Mouse (Mus musculus) thymus, adult 2 months (tissue): Measurements from ENCODE around the gene Olfr288. TPM values are rescaled to one million over a fixed set of nuclear protein-coding genes. Genes with fewer than 3 reads are reported as not detected.
A peak's percentile ranks its signal among the peaks of the same experiment; 100 is the strongest.

ENCODE experiments used
- DNase-seq: peaks from one replicate; pipeline ENCODE4 v3.0.0; 2021
- H3K27ac ChIP-seq: fragments of 200-500 bp; 2 replicates; pipeline ENCODE4 v1.5.1; 2012; ENCODE audit warnings: low read length, control low read depth; ENCODE audit not compliant: control insufficient read depth, insufficient read depth
- H3K27me3 ChIP-seq: fragments of 200-500 bp; 2 replicates; pipeline ENCODE4 v1.6.1; 2012; ENCODE audit warnings: mild to moderate bottlenecking, low read length, moderate library complexity, mixed read lengths; ENCODE audit not compliant: control insufficient read depth, insufficient read depth
- H3K36me3 ChIP-seq: fragments of 200-500 bp; 2 replicates; pipeline ENCODE4 v1.6.1; 2012; ENCODE audit warnings: mild to moderate bottlenecking, low read length, moderate library complexity; ENCODE audit not compliant: control insufficient read depth, insufficient read depth
- H3K4me1 ChIP-seq: fragments of 200-500 bp; replicated peaks from 2 replicates; pipeline ENCODE4 v1.6.1; 2012; ENCODE audit warnings: low read length; ENCODE audit not compliant: control insufficient read depth, insufficient read depth
- H3K4me3 ChIP-seq: fragments of 200-500 bp; 2 replicates; pipeline ENCODE4 v1.5.1; 2012; ENCODE audit warnings: mild to moderate bottlenecking, low read length, control low read depth, moderate library complexity; ENCODE audit not compliant: control insufficient read depth, insufficient read depth
- CTCF ChIP-seq: fragments of 200-500 bp; IDR thresholded peaks from 2 replicates; pipeline ENCODE4 v1.5.1; 2012; ENCODE audit warnings: mild to moderate bottlenecking, control low read depth, low read length, moderate library complexity, borderline replicate concordance; ENCODE audit not compliant: control insufficient read depth, poor library complexity, insufficient read depth; ENCODE audit errors: extremely low read depth
- POLR2A ChIP-seq: fragments of 200-500 bp; IDR thresholded peaks from 2 replicates; pipeline ENCODE4 v1.6.1; 2012; ENCODE audit warnings: mild to moderate bottlenecking, low read length, control low read depth, moderate library complexity; ENCODE audit not compliant: control insufficient read depth, poor library complexity, insufficient read depth; ENCODE audit errors: extremely low read depth
- WGBS: fragments of 180-500 bp; shearing (Covaris S2); methylation state at CpG from one replicate; pipeline ENCODE4 v1.1.7; 2018; 5-methylcytosine and 5-hydroxymethylcytosine counted together
- polyA plus RNA-seq: library from polyadenylated mRNA; depleted of rRNA; stranded (reverse); fragments of >200 nt; gene quantifications from 2 replicates; pipeline ENCODE4 v1.2.3, GENCODE M21; 2012

The Olfr288 gene
- polyA plus RNA-seq, 1 experiment = not detected

DNA sequence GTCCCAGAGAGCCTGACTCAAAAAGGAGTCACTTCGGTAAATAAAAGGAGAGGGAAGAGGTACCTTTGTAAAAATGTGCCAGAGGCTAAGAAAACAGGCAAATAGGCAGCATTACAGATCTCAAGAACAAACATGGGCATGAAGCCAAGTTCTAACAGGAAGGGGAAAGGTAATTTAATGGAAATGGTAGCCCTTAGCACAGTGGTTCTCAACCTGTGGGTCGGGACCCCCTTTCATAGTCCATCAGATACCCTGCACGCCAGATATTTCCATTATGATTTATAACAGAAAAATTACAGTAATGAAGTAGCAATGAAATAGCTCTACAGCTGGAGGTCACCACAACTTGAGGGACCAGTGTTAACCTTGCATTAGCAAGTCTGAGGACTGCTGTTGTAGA is 18.0 kb downstream of the Olfr288 start:
- Histone ChIP-seq H3K27ac (no peak overlapping the region), H3K4me3 (no peak overlapping the region), H3K27me3 (peaks cover 8% of the 10 kb centered on the region), H3K4me1 (peaks cover 5% of the 10 kb centered on the region; the same call in 1 of the 2 replicates), H3K36me3 (no peaks in the 10 kb centered on the region)
- DNase-seq = no peak
- 79% methylated on average over 3 of the region's 3 CpGs for WGBS
- TF ChIP-seq CTCF = no peak
- no peak for TF ChIP-seq POLR2A

DNA sequence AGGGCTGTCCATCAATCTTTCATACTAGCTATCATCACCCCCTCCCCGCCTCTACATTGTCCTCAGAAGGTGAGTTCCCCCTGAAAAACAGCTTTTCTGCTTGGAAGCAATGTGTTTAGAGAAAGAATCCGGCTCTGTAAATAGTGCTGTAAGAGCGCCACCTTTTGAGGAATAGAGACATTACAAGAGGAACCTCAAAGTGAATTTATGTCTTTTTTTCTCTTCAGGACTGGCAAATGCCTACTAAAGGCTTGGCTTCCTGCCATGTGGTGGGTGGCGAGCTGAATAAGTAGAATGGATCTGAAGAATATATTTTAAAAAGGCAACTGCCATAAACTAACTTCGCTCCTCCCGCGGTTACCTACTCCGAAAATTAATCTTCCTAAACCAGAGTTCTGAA is 21.5 kb downstream of the Olfr288 start:
- Histone ChIP-seq H3K36me3 (no peaks in the 10 kb centered on the region), H3K4me3 (no peak overlapping the region), H3K27ac (no peak overlapping the region), H3K27me3 (peaks cover 3% of the 10 kb centered on the region; the same call in 1 of the 2 replicates), H3K4me1 (no peaks in the 10 kb centered on the region)
- TF ChIP-seq CTCF (no peak), POLR2A (no peak)
- WGBS = 27% methylated on average over 8 of the region's 8 CpGs
- DNase-seq = no peak

DNA sequence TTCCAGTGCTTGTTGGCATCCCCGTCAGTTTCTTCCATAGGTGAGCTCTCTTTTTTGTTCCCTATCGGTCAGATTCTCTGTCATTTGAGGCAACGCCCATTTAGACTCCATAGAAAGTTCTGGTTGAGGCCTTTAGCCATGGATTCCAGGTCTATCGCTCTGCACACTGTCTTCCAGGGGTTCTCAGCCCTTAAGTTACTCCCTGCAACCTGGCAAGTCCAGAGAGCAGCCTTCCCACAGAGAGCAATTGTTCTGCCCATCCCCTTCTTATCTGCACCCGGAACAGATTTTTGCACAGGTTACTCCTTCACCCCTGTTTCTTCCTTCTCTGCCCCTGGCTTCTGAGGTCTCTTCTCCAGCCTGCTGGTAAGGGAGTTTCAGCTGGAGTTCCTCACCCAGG is 23.2 kb downstream of the Olfr288 start:
- WGBS = 81% methylated on average over 5 of the region's 5 CpGs
- H3K27me3 ChIP-seq = peaks cover 4% of the 10 kb centered on the region; the same call in 1 of the 2 replicates

DNA sequence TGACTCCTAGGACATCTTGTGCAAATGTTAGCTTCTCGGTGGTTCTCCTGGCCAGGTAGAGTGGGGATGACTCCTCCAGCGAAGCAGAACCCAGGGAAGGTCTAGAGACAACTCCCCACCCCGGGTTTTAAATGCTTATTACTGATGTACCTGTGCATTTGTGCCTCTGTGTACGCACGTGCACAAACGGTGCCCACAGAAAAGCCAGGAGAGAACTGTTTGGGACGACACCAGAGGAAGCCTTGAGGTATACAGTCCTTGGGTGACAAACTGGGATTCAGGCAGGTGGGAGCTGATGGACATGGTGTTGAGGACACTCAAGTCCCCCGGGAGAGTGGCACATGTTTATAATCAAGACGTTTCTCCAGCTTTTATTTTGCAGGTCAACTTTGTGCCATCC is 24.4 kb downstream of the Olfr288 start:
- Histone ChIP-seq H3K4me3 (no peak overlapping the region), H3K27ac (no peak overlapping the region), H3K36me3 (no peaks in the 10 kb centered on the region), H3K4me1 (no peaks in the 10 kb centered on the region), H3K27me3 (peaks cover 8% of the 10 kb centered on the region; the same call in 1 of the 2 replicates)
- TF ChIP-seq POLR2A (no peak), CTCF (no peak)
- WGBS = 65% methylated on average over 9 of the region's 9 CpGs
- no peak for DNase-seq

More for the DNA sequence above, 23.2 kb downstream of the Olfr288 start:
- no peak overlapping the region for H3K27ac ChIP-seq
- DNase-seq = no peak
- no peaks in the 10 kb centered on the region for H3K4me1 ChIP-seq
- no peak overlapping the region for H3K4me3 ChIP-seq
- TF ChIP-seq CTCF = no peak
- TF ChIP-seq POLR2A = no peak
- no peaks in the 10 kb centered on the region for H3K36me3 ChIP-seq

- TF ChIP-seq CTCF (no peak), POLR2A (no peak)
- peaks cover 8% of the 10 kb centered on the region; the same call in 1 of the 2 replicates for H3K27me3 ChIP-seq
- no peaks in the 10 kb centered on the region for H3K4me1 ChIP-seq
- WGBS = 18% methylated on average over 7 of the region's 7 CpGs
- H3K27ac ChIP-seq = no peak overlapping the region
- no peak for DNase-seq
- H3K4me3 ChIP-seq = no peak overlapping the region
- no peaks in the 10 kb centered on the region for H3K36me3 ChIP-seq
Measured at GRCm38 (mm10) chr15:98170365-98170764, 25.0 kb downstream of the Olfr288 start.

- Histone ChIP-seq H3K36me3 (no peaks in the 10 kb centered on the region), H3K4me1 (no peaks in the 10 kb centered on the region), H3K4me3 (no peak overlapping the region), H3K27me3 (peaks cover 8% of the 10 kb centered on the region; the same call in 1 of the 2 replicates), H3K27ac (no peak overlapping the region)
- WGBS = 15% methylated on average over 19 of the region's 19 CpGs
- TF ChIP-seq POLR2A (no peak), CTCF (no peak)
- DNase-seq = no peak
Measured at GRCm38 (mm10) chr15:98168622-98169004, 26.7 kb downstream of the Olfr288 start.

- Histone ChIP-seq H3K36me3 (no peaks in the 10 kb centered on the region), H3K27me3 (peaks cover 8% of the 10 kb centered on the region; the same call in 1 of the 2 replicates), H3K27ac (no peak overlapping the region), H3K4me3 (0 out of 2 replicates have a peak overlapping the region, but pooled peaks have one; percentile 4), H3K4me1 (no peaks in the 10 kb centered on the region)
- 6% methylated on average over 69 of the region's 69 CpGs for WGBS
- peak; percentile 70 for DNase-seq
- TF ChIP-seq CTCF (no peak), POLR2A (no peak)
Measured at GRCm38 (mm10) chr15:98167645-98168621, 27.4 kb downstream of the Olfr288 start.
